Mouse (Mus musculus) small intestine, adult 2 months (tissue): ENCODE results near the gene Mrps2. TPM values are rescaled to one million over a fixed set of nuclear protein-coding genes. Genes with fewer than 3 reads are reported as not detected.
"Not testable (repeated sequence)": the region's sequence is repeated elsewhere in the genome, so short reads cannot be mapped to it uniquely, and the experiment has no call there.

Experiments used
- H3K27ac ChIP-seq: fragments of 200-500 bp; 2 replicates; pipeline ENCODE4 v1.5.1; 2012; ENCODE audit warnings: low read depth, low read length, control low read depth, inconsistent platforms; ENCODE audit not compliant: insufficient read depth
- H3K27me3 ChIP-seq: fragments of 200-500 bp; 2 replicates; pipeline ENCODE4 v1.6.1; 2012; ENCODE audit warnings: mild to moderate bottlenecking, moderate library complexity, low read length, inconsistent platforms; ENCODE audit not compliant: control insufficient read depth, insufficient read depth
- H3K36me3 ChIP-seq: fragments of 200-500 bp; 2 replicates; pipeline ENCODE4 v1.6.1; 2012; ENCODE audit warnings: mild to moderate bottlenecking, low read length, control low read depth, inconsistent platforms; ENCODE audit not compliant: control insufficient read depth, insufficient read depth
- H3K4me1 ChIP-seq: fragments of 200-500 bp; 2 replicates; pipeline ENCODE4 v1.6.1; 2012; ENCODE audit warnings: low read length, inconsistent platforms, mixed read lengths; ENCODE audit not compliant: control insufficient read depth, insufficient read depth, insufficient read length
- H3K4me3 ChIP-seq: fragments of 200-500 bp; 2 replicates; pipeline ENCODE4 v1.5.1; 2012; ENCODE audit warnings: low read depth, mild to moderate bottlenecking, control low read depth, inconsistent platforms, low read length, moderate library complexity
- CTCF ChIP-seq: fragments of 200-500 bp; IDR thresholded peaks from 2 replicates; pipeline ENCODE4 v1.5.1; 2012; ENCODE audit warnings: low read depth, mild to moderate bottlenecking, control low read depth, inconsistent platforms, low read length, moderate library complexity, mixed read lengths; ENCODE audit not compliant: insufficient replicate concordance, insufficient read length; ENCODE audit errors: extremely low read depth
- POLR2A ChIP-seq: fragments of 200-500 bp; IDR thresholded peaks from 2 replicates; pipeline ENCODE4 v1.6.1; 2012; ENCODE audit warnings: low read depth, mild to moderate bottlenecking, control low read depth, inconsistent platforms, low read length, moderate library complexity
- WGBS: fragments of 180-500 bp; shearing (Covaris S2); methylation state at CpG from one replicate; pipeline ENCODE4 v1.1.7; 2018; 5-methylcytosine and 5-hydroxymethylcytosine counted together
- polyA plus RNA-seq: library from polyadenylated mRNA; depleted of rRNA; stranded (reverse); fragments of >200 nt; gene quantifications from 2 replicates; pipeline ENCODE4 v1.2.3, GENCODE M21; 2012

The Mrps2 gene
- polyA plus RNA-seq, 1 experiment = 21.0 TPM

DNA sequence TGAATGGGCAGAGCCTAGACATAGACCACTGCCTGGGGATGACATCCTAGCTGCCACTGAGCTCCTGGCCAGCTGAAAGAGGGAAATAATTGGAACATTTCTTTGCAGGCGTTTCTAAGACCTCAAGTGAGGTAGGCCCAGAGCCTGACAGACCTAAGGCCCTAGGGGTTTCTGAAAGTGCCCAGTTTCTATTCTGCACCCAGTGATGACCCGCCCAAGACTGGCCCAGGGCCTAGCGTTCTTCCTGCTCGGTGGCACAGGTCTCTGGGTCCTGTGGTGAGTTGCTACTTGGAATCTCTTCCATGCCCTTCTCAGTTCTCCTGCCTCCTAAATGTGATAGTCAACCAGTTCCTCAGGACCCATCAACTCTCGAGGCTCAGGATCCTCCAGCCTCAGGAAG is 29.7 kb downstream of the Mrps2 start:
- Histone ChIP-seq H3K4me3 (peak overlapping the region; percentile 54; the same call in 1 of the 2 replicates), H3K36me3 (no peaks in the 10 kb centered on the region), H3K4me1 (peaks cover 13% of the 10 kb centered on the region), H3K27me3 (no peaks in the 10 kb centered on the region), H3K27ac (no peak overlapping the region)
- TF ChIP-seq POLR2A (no peak), CTCF (no peak)
- WGBS = 80% methylated on average over 5 of the region's 5 CpGs

DNA sequence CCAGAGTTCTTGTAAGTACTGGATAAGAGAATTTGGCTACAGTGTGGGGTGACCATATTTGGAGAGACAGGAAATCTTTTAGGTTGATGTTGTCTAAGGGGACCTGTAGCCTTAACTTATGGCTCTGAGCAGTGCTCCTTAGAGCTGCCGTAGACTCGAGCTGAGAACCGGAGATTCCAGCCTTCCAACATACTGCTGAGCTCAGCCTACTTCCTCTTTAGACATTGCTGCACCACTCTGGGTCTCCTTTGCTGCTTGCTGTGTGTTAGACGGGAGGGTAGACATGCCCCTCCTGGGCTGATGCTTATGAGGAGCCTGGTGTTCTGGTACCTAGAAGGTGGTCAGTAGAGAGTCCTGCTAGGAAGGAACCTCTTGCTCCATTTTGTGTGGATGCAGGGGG is 30.6 kb downstream of the Mrps2 start:
- H3K27me3 ChIP-seq = no peaks in the 10 kb centered on the region
- H3K4me3 ChIP-seq = no peak overlapping the region
- no peak overlapping the region for H3K27ac ChIP-seq
- WGBS = 80% methylated on average over 4 of the region's 4 CpGs
- H3K4me1 ChIP-seq = peaks cover 13% of the 10 kb centered on the region
- TF ChIP-seq POLR2A (no peak), CTCF (no peak)
- no peaks in the 10 kb centered on the region for H3K36me3 ChIP-seq

- Histone ChIP-seq H3K27ac (no peak overlapping the region), H3K4me3 (no peak overlapping the region), H3K27me3 (no peaks in the 10 kb centered on the region), H3K36me3 (no peaks in the 10 kb centered on the region), H3K4me1 (no peaks in the 10 kb centered on the region; the same call in 1 of the 2 replicates)
- TF ChIP-seq POLR2A (no peak), CTCF (no peak)
- 63% methylated on average over 10 of the region's 10 CpGs for WGBS
These were observed 35.1 kb downstream of the Mrps2 start for GRCm38 (mm10) chr2:28502987-28503386.

GRCm38 (mm10) chr2:28504676-28505075 is 36.8 kb downstream of the Mrps2 start:
- TF ChIP-seq CTCF (no peak), POLR2A (no peak)
- WGBS = 91% methylated on average over 13 of the region's 13 CpGs

DNA sequence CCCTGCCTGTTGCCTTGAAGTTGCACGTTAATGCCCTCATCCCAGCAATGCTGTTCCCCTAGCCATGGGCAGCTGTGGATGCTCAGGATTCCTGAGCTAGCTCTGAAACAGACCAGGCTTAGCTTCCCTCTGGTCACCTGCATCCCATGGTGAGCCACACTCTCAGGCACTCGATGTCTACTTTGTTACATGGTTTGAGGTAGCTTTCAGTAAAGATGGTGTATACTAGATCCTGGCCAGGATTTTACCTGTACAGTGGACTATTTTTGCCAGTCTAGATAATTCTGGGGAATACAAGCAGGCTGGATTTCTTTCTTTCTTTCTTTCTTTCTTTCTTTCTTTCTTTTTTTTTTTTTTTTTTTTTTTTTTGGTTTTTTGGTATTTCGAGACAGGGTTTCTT is 37.9 kb downstream of the Mrps2 start, which contains the start of gene Gm10134:
Gene Gm10134 (plus strand): TSS at position 301 of the 400 bp plus-strand sequence.
- Histone ChIP-seq H3K27ac (no peak within 1 kb of the TSS), H3K36me3 (no peaks in the 10 kb centered on the region), H3K4me3 (no peak within 1 kb of the TSS), H3K27me3 (no peaks in the 10 kb centered on the region), H3K4me1 (peaks cover 2% of the 10 kb centered on the region; the same call in 1 of the 2 replicates)
- TF ChIP-seq CTCF = no peak
- no peak for TF ChIP-seq POLR2A
- WGBS = 83% methylated on average over 3 of the region's 3 CpGs

More at GRCm38 (mm10) chr2:28504676-28505075, 36.8 kb downstream of the Mrps2 start:
- H3K4me3 ChIP-seq = no peak overlapping the region
- no peaks in the 10 kb centered on the region for H3K27me3 ChIP-seq
- no peaks in the 10 kb centered on the region for H3K36me3 ChIP-seq
- H3K4me1 ChIP-seq = no peaks in the 10 kb centered on the region; the same call in 1 of the 2 replicates
- H3K27ac ChIP-seq = no peak overlapping the region

DNA sequence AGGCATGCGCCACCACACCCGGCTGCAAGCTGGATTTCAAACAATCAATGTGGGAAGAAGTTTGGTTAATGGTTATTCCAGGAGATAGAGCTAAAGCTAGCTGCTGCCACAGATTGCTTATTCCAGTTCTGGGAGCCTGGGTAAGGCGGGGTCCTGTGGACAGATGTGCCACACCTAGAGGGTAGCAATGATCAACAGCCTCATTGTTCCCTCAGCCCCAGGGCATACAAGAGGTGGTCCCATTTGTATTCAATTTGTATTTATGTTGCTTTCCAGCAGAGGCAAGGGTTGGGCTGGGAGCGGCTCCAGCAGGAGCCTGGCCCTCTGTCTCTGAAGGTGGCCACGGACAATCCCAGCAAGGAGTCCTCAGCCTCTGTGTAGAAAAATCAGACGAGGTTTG is 38.4 kb downstream of the Mrps2 start:
- Histone ChIP-seq H3K4me3 (no peak overlapping the region), H3K27me3 (no peaks in the 10 kb centered on the region), H3K36me3 (no peaks in the 10 kb centered on the region), H3K4me1 (peaks cover 2% of the 10 kb centered on the region; the same call in 1 of the 2 replicates), H3K27ac (no peak overlapping the region)
- WGBS = 78% methylated on average over 6 of the region's 6 CpGs
- TF ChIP-seq CTCF (no peak), POLR2A (no peak)

- H3K27ac ChIP-seq, H3K4me3 ChIP-seq, H3K36me3 ChIP-seq, H3K27me3 ChIP-seq: not testable (repeated sequence)
- H3K4me1 ChIP-seq = peaks cover 30% of the 10 kb centered on the region
- 0 out of 2 replicates have a peak, but pooled peaks have one; percentile 10 for TF ChIP-seq CTCF
- WGBS = 59% methylated on average over 5 of the region's 5 CpGs
These were observed 43.7 kb downstream of the Mrps2 start for GRCm38 (mm10) chr2:28511600-28511999.
